Mouse (Mus musculus): ENCODE data around the gene Rcbtb1. TPM values are rescaled to one million over a fixed set of nuclear protein-coding genes. Genes with fewer than 3 reads are reported as not detected.
A peak's percentile ranks its signal among the peaks of the same experiment; 100 is the strongest.

Gene Rcbtb1
- total and polyA plus RNA-seq, 2 experiments from 2014 or later: 30.6 to 36.6 TPM

DNA sequence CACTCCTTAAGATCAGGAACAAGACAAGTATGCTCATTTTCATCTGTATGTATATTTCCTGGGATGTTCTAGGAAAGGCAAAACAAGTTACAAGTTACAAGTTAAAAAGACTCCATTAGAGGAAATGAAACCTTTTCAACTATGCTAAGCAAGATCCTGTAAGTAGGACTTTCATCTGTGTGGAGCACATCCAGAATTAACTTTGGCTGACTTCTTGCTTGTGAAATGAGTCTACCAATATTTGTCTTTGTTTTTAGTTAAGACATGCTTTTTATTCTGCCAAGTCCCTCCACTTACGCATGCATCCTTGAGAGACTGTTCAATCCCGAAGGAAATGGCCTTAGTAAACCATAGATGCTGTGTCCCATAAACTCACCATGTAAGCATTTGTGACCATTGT is 14.9 kb upstream of the Rcbtb1 start:
- DNase-seq (ENCODE audit: low spot score): no peak

GRCm38 (mm10) chr14:59201604-59202215 is 701 bp downstream of the Rcbtb1 start:
- Histone ChIP-seq H3K36me3 (ENCODE audit: insufficient read depth, low read length) (no peaks in the 10 kb centered on the region), H3K27ac (peak overlapping the region; percentile 91), H3K9me3 (ENCODE audit: low read length) (no peaks in the 10 kb centered on the region), H3K4me1 (ENCODE audit: insufficient read depth, low read length) (peaks cover 16% of the 10 kb centered on the region; the same call in 1 of the 2 replicates), H3K4me2 (ENCODE audit: low read depth, low read length) (peak overlapping the region; percentile 84), H3K9ac (replicated peaks; ENCODE audit: low read length) (peak overlapping the region; percentile 81), H3K27me3 (ENCODE audit: insufficient read depth, low read length) (no peaks in the 10 kb centered on the region), H3K4me3 (ENCODE audit: low read length) (peak overlapping the region; percentile 75)
- under 1% methylated on average over 21 of the region's 21 CpGs for WGBS
- TF ChIP-seq CTCF (IDR thresholded peaks at IDR 0.05; ENCODE audit: low read depth): no peak
- no peak for ATAC-seq
- no peak for DNase-seq (ENCODE audit: low spot score)

More for the DNA sequence above, 14.9 kb upstream of the Rcbtb1 start:
- Histone ChIP-seq H3K4me2 (ENCODE audit: low read depth, low read length) (no peak overlapping the region), H3K4me3 (ENCODE audit: low read length) (no peak overlapping the region), H3K9ac (replicated peaks; ENCODE audit: low read length) (no peak overlapping the region), H3K4me1 (ENCODE audit: insufficient read depth, low read length) (no peaks in the 10 kb centered on the region), H3K9me3 (ENCODE audit: low read length) (no peaks in the 10 kb centered on the region), H3K36me3 (ENCODE audit: insufficient read depth, low read length) (no peaks in the 10 kb centered on the region), H3K27me3 (ENCODE audit: insufficient read depth, low read length) (no peaks in the 10 kb centered on the region), H3K27ac (no peak overlapping the region)
- 84% methylated on average over 2 of the region's 2 CpGs for WGBS
- TF ChIP-seq CTCF (IDR thresholded peaks at IDR 0.05; ENCODE audit: low read depth): no peak
- no peak for ATAC-seq

GRCm38 (mm10) chr14:59205461-59205860 is 4.5 kb downstream of the Rcbtb1 start:
- Histone ChIP-seq H3K27ac (no peak overlapping the region), H3K4me3 (ENCODE audit: low read length) (no peak overlapping the region), H3K27me3 (ENCODE audit: insufficient read depth, low read length) (no peaks in the 10 kb centered on the region), H3K36me3 (ENCODE audit: insufficient read depth, low read length) (no peaks in the 10 kb centered on the region), H3K4me1 (ENCODE audit: insufficient read depth, low read length) (peaks cover 16% of the 10 kb centered on the region; the same call in 1 of the 2 replicates), H3K9ac (replicated peaks; ENCODE audit: low read length) (no peak overlapping the region), H3K4me2 (ENCODE audit: low read depth, low read length) (peak overlapping the region; percentile 1; the same call in 1 of the 2 replicates), H3K9me3 (ENCODE audit: low read length) (no peaks in the 10 kb centered on the region)
- 31% methylated on average over 7 of the region's 7 CpGs for WGBS
- TF ChIP-seq CTCF (IDR thresholded peaks at IDR 0.05; ENCODE audit: low read depth): no peak
- no peak for DNase-seq (ENCODE audit: low spot score)
- no peak for ATAC-seq

DNA sequence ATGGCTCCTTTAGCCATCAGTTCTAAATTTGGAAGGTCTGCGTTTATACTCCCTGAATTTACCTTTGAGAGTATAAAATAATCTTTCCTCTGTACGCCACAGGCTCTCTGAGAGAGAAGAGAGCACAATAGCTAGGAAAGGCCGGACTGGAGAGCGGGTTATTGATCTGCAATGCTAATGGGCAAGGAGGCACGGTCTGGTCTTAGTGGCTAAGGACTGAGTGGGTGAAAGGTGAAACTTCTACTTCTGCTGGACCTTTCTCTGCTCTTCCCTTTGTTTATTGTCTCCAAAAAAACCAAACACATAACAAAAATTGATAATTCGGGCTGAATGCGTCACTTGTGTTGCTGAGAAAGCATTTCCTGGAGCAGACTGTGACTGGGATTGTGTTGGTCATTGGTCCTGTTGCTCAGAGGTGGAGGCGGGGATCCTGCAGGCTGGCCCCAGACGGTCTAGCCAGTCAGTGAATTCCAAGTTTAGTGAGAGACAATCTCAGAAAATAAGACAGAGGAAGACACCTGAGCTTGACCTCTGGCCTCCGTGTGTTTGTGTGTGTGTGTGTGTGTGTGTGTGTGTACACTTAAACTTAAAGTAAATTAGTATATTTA is 5.1 kb downstream of the Rcbtb1 start:
- Histone ChIP-seq H3K9me3 (ENCODE audit: low read length) (no peaks in the 10 kb centered on the region), H3K27ac (no peak overlapping the region), H3K4me3 (ENCODE audit: low read length) (no peak overlapping the region), H3K4me2 (ENCODE audit: low read depth, low read length) (no peak overlapping the region), H3K36me3 (ENCODE audit: insufficient read depth, low read length) (no peaks in the 10 kb centered on the region), H3K9ac (replicated peaks; ENCODE audit: low read length) (no peak overlapping the region), H3K27me3 (ENCODE audit: insufficient read depth, low read length) (no peaks in the 10 kb centered on the region), H3K4me1 (ENCODE audit: insufficient read depth, low read length) (peaks cover 16% of the 10 kb centered on the region; the same call in 1 of the 2 replicates)
- WGBS: 44% methylated on average over 10 of the region's 10 CpGs
- ATAC-seq: no peak
- DNase-seq (ENCODE audit: low spot score): no peak
- no peak for TF ChIP-seq CTCF (IDR thresholded peaks at IDR 0.05; ENCODE audit: low read depth)

DNA sequence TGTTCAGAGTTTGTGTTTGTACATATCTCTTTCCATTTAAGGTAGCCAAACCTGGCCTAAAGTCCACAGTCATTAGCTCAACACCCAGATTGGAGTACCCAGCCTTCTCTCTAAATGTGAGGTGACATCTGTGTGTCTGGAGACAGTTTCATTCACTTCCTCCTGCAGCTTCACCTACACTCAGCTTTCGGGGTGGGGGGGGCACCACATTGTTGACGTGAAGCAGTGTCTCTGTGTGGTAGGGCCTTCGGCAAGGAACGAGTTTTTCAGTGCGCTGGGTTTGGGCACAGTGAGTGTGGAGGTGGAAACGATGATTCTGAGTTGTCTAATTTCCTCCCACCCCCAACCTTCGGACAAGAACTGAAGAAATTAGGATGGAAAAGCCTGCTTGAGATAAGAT is 8.0 kb downstream of the Rcbtb1 start:
- no peak overlapping the region for H3K4me2 ChIP-seq (ENCODE audit: low read depth, low read length)
- no peak for DNase-seq (ENCODE audit: low spot score)
- no peak for ATAC-seq
- H3K4me3 ChIP-seq (ENCODE audit: low read length): no peak overlapping the region
- no peaks in the 10 kb centered on the region for H3K27me3 ChIP-seq (ENCODE audit: insufficient read depth, low read length)
- no peaks in the 10 kb centered on the region for H3K36me3 ChIP-seq (ENCODE audit: insufficient read depth, low read length)
- WGBS: 93% methylated on average over 7 of the region's 7 CpGs
- H3K9ac ChIP-seq (replicated peaks; ENCODE audit: low read length): no peak overlapping the region
- H3K27ac ChIP-seq: no peak overlapping the region
- H3K9me3 ChIP-seq (ENCODE audit: low read length): no peaks in the 10 kb centered on the region
- no peak for TF ChIP-seq CTCF (IDR thresholded peaks at IDR 0.05; ENCODE audit: low read depth)
- peaks cover 12% of the 10 kb centered on the region; the same call in 1 of the 2 replicates for H3K4me1 ChIP-seq (ENCODE audit: insufficient read depth, low read length)

DNA sequence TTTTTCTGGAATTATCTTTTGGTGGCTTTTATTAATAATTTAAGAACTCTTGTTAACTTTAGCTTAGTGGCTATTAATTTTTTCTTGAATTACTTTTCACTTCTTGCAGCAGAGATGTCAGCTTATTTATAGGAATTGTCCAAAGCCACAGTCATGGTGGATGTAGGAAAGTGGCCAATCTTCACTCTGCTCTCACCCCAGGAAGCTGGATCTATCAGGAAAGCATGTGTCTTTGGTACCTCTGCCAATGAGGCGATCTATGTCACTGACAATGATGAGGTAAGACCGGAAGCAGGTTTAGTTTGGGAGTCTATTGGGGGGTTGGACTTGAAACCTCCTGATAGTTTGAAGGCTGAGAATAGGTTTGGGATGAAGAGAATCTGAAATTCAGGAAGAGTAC is 8.8 kb downstream of the Rcbtb1 start:
- Histone ChIP-seq H3K4me3 (ENCODE audit: low read length) (no peak overlapping the region), H3K4me1 (ENCODE audit: insufficient read depth, low read length) (0 out of 2 replicates have a peak, but pooled peaks cover 6% of the 10 kb centered on the region), H3K27ac (no peak overlapping the region), H3K4me2 (ENCODE audit: low read depth, low read length) (no peak overlapping the region), H3K9me3 (ENCODE audit: low read length) (no peaks in the 10 kb centered on the region), H3K27me3 (ENCODE audit: insufficient read depth, low read length) (no peaks in the 10 kb centered on the region), H3K36me3 (ENCODE audit: insufficient read depth, low read length) (no peaks in the 10 kb centered on the region), H3K9ac (replicated peaks; ENCODE audit: low read length) (no peak overlapping the region)
- 88% methylated on average over 2 of the region's 2 CpGs for WGBS
- no peak for DNase-seq (ENCODE audit: low spot score)
- no peak for ATAC-seq
- no peak for TF ChIP-seq CTCF (IDR thresholded peaks at IDR 0.05; ENCODE audit: low read depth)

DNA sequence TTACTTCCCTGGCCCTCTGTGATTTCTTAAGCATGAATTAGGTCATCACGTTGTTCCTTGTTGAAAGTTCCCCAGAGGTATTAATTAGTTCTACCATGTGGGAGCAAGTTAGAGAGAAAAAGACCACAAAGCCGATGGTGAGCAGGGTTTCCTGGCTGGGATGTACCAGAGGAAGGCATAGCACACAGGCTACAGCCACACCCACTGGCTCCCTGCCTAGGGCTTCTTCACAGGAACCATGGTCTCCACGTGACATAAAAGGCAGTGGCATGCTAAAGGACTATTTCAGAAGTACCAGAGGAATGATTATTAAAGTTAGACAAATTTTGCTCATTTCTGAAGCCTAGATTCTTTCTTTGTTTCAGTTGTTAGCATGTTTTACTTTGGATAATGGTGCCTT is 18.2 kb downstream of the Rcbtb1 start:
- TF ChIP-seq CTCF (IDR thresholded peaks at IDR 0.05; ENCODE audit: low read depth): no peak
- Histone ChIP-seq H3K4me1 (ENCODE audit: insufficient read depth, low read length) (no peaks in the 10 kb centered on the region), H3K9ac (replicated peaks; ENCODE audit: low read length) (no peak overlapping the region), H3K9me3 (ENCODE audit: low read length) (no peaks in the 10 kb centered on the region), H3K27ac (no peak overlapping the region), H3K27me3 (ENCODE audit: insufficient read depth, low read length) (no peaks in the 10 kb centered on the region), H3K4me2 (ENCODE audit: low read depth, low read length) (no peak overlapping the region), H3K4me3 (ENCODE audit: low read length) (no peak overlapping the region), H3K36me3 (ENCODE audit: insufficient read depth, low read length) (peaks cover 28% of the 10 kb centered on the region)
- DNase-seq (ENCODE audit: low spot score): no peak
- no peak for ATAC-seq
- 66% methylated on average over 3 of the region's 3 CpGs for WGBS

Measured in hindbrain, postnatal 0 days (tissue).